Mouse (Mus musculus) heart, adult 8-10 months (tissue): ENCODE data around the gene Mmd. TPM values are rescaled to one million over a fixed set of nuclear protein-coding genes. Genes with fewer than 3 reads are reported as not detected.

Experiments
- DNase-seq: peaks from one replicate; pipeline ENCODE4 v3.0.0; 2022; ENCODE audit warnings: low spot score
- total RNA-seq, 4 experiments: library from RNA; stranded (reverse); gene quantifications; 2 replicates each; pipeline ENCODE4 v1.2.4; 2022

Gene Mmd
- total RNA-seq, 4 experiments from 2014 or later = 23.7 to 34.1 (median 28.2) TPM

- no peak for DNase-seq
These were observed 34.3 kb downstream of the Mmd start for GRCm38 (mm10) chr11:90283601-90284000.

GRCm38 (mm10) chr11:90284079-90284478 lies 34.8 kb downstream of the Mmd start:
- DNase-seq = no peak

- no peak for DNase-seq
These were observed 35.4 kb downstream of the Mmd start for GRCm38 (mm10) chr11:90284623-90285022.

- DNase-seq = no peak
These were observed 37.4 kb downstream of the Mmd start for GRCm38 (mm10) chr11:90286550-90287154.

GRCm38 (mm10) chr11:90291156-90291555 lies 41.9 kb downstream of the Mmd start:
- no peak for DNase-seq

- no peak for DNase-seq
These were observed 43.5 kb downstream of the Mmd start for GRCm38 (mm10) chr11:90292766-90293165.

- DNase-seq = no peak
These were observed 45.4 kb downstream of the Mmd start for GRCm38 (mm10) chr11:90294622-90295021.

- no peak for DNase-seq
These were observed 56.8 kb downstream of the Mmd start for GRCm38 (mm10) chr11:90306067-90306466.

GRCm38 (mm10) chr11:90306993-90307392 lies 57.7 kb downstream of the Mmd start:
- peak; percentile 32 for DNase-seq

- no peak for DNase-seq
These were observed 65.3 kb downstream of the Mmd start for GRCm38 (mm10) chr11:90314606-90315005.

GRCm38 (mm10) chr11:90317482-90317881 lies 68.2 kb downstream of the Mmd start:
- DNase-seq = peak; percentile 59

- no peak for DNase-seq
These were observed 71.7 kb downstream of the Mmd start for GRCm38 (mm10) chr11:90320922-90321321.

GRCm38 (mm10) chr11:90324597-90324996 lies 75.3 kb downstream of the Mmd start:
- no peak for DNase-seq

- DNase-seq = no peak
These were observed 76.9 kb downstream of the Mmd start for GRCm38 (mm10) chr11:90326146-90326545.

- peak; percentile 71 for DNase-seq
These were observed 77.6 kb downstream of the Mmd start for GRCm38 (mm10) chr11:90326836-90327235.

Other genes starting within 250 kb of the Mmd start
- 1 to 10 TPM; 3.5 to 5.1 (median 4.6) TPM for gene Pctp, start 246.6 kb upstream of the Mmd start, total RNA-seq
- gene Tmem100, start 219.1 kb upstream of the Mmd start, total RNA-seq = 10 to 100 TPM in 3 of 4 experiments, 1 to 10 TPM in 1; 8.6 to 12.2 (median 11.6) TPM
- gene Gm45716, start 61.8 kb upstream of the Mmd start, total RNA-seq = 1 to 10 TPM; 5.7 to 7.4 (median 7.1) TPM
- gene Hlf, start 141.4 kb downstream of the Mmd start, total RNA-seq = 10 to 100 TPM; 14.6 to 34.7 (median 21.5) TPM